14 mouse cellular contexts compared by ENCODE assay signal in genomic region chr17:83135441-83136120, GRCm38 (mm10).
DNase-seq lines count a peak whose midpoint lies in the region; ATAC-seq lines count a peak whose summit lies in the region.
"Had no signal": no experiment of that assay in that cellular context is flagged by ENCODE, and none has a peak within 500 bp of the region (broad histone marks: within the 10 kb centered on the region; RNA-seq: fewer than 3 reads in every experiment).

No protein-coding gene starts in this region.

- no peak overlapping the region for H3K9ac ChIP-seq in hindbrain, embryonic 14.5 days
- no peak overlapping the region for H3K9ac ChIP-seq in limb, embryonic 11.5 days (ENCODE audit: low read length)
- H3K9ac ChIP-seq: limb, embryonic 13.5 days had no signal

- no peak for DNase-seq in hindbrain, embryonic 10.5 days (ENCODE audit: low spot score)
- DNase-seq in hindbrain, embryonic 14.5 days (ENCODE audit: low spot score): no peak
- peak; percentile 26 for DNase-seq in kidney, postnatal 14 days
- no peak for DNase-seq in kidney, adult 11 months
- peak; percentile 44 for DNase-seq in MN1 (ENCODE audit: low spot score)
- peak; percentile 61 for DNase-seq in limb, embryonic 11.5 days (ENCODE audit: low spot score)
- DNase-seq: lung, postnatal 36 days; thymus, postnatal 4 days had no signal

- H3K4me3 ChIP-seq in hindbrain, embryonic 10.5 days: no peak overlapping the region
- H3K4me3 ChIP-seq in hindbrain, embryonic 14.5 days (replicated peaks; ENCODE audit: low read length): no peak overlapping the region
- no peak overlapping the region for H3K4me3 ChIP-seq in limb, embryonic 11.5 days (ENCODE audit: low read depth, low read length)
- H3K4me3 ChIP-seq: embryonic facial prominence, embryonic 10.5 days; erythroblast, embryonic 14.5 days; layer of hippocampus, adult 2 months; left cerebral cortex, adult 2 months; limb, embryonic 13.5 days had no signal

- H3K4me2 ChIP-seq in hindbrain, embryonic 14.5 days (replicated peaks): no peak overlapping the region
- H3K4me2 ChIP-seq in limb, embryonic 11.5 days (ENCODE audit: low read depth, severe bottlenecking): no peak overlapping the region
- H3K4me2 ChIP-seq: limb, embryonic 13.5 days had no signal

- H3K27me3 ChIP-seq in hindbrain, embryonic 10.5 days (ENCODE audit: insufficient read depth, poor library complexity, severe bottlenecking): peaks cover 6% of the 10 kb centered on the region
- H3K27me3 ChIP-seq in hindbrain, embryonic 14.5 days (ENCODE audit: control insufficient read depth, insufficient read depth, low read length): no peaks in the 10 kb centered on the region
- H3K27me3 ChIP-seq in limb, embryonic 11.5 days (ENCODE audit: control insufficient read depth, insufficient read depth, low read length): peaks cover 15% of the 10 kb centered on the region; the same call in 1 of the 2 replicates

- no peak for ATAC-seq in hindbrain, embryonic 14.5 days (ENCODE audit: low FRiP score)
- ATAC-seq in limb, embryonic 11.5 days (ENCODE audit: insufficient number of reproducible peaks, low FRiP score, low TSS enrichment, low read depth): no peak
- ATAC-seq in megakaryocyte-erythroid progenitor cell, adult 5-6 weeks (replicated peaks; ENCODE audit: low FRiP score, low TSS enrichment, poor library complexity, severe bottlenecking): no peak

- no peaks in the 10 kb centered on the region for H3K9me3 ChIP-seq in hindbrain, embryonic 10.5 days
- no peaks in the 10 kb centered on the region for H3K9me3 ChIP-seq in hindbrain, embryonic 14.5 days (ENCODE audit: control insufficient read depth, low read length)
- no peaks in the 10 kb centered on the region for H3K9me3 ChIP-seq in limb, embryonic 11.5 days (ENCODE audit: control insufficient read depth, low read length)
- H3K9me3 ChIP-seq: embryonic facial prominence, embryonic 10.5 days; limb, embryonic 13.5 days had no signal

- H3K27ac ChIP-seq in hindbrain, embryonic 10.5 days: peak overlapping the region; percentile 62; the same call in 1 of the 2 replicates
- H3K27ac ChIP-seq in hindbrain, embryonic 14.5 days: no peak overlapping the region
- H3K27ac ChIP-seq in limb, embryonic 11.5 days (replicated peaks; ENCODE audit: low read depth, low read length): no peak overlapping the region
- H3K27ac ChIP-seq: embryonic facial prominence, embryonic 10.5 days; layer of hippocampus, adult 2 months; left cerebral cortex, adult 2 months; limb, embryonic 13.5 days had no signal

- no peaks in the 10 kb centered on the region for H3K36me3 ChIP-seq in hindbrain, embryonic 10.5 days
- H3K36me3 ChIP-seq in hindbrain, embryonic 14.5 days (replicated peaks; ENCODE audit: control insufficient read depth, insufficient read depth): no peaks in the 10 kb centered on the region
- no peaks in the 10 kb centered on the region for H3K36me3 ChIP-seq in limb, embryonic 11.5 days (ENCODE audit: control insufficient read depth, insufficient read depth, low read length)
- H3K36me3 ChIP-seq: embryonic facial prominence, embryonic 10.5 days; limb, embryonic 13.5 days had no signal

- WGBS in hindbrain, embryonic 10.5 days: 65% methylated on average over 6 of the region's 6 CpGs
- 57% methylated on average over 6 of the region's 6 CpGs for WGBS in hindbrain, embryonic 14.5 days
- 30% methylated on average over 6 of the region's 6 CpGs for WGBS in limb, embryonic 11.5 days

- H3K4me1 ChIP-seq in hindbrain, embryonic 10.5 days (replicated peaks): peaks cover 55% of the 10 kb centered on the region
- H3K4me1 ChIP-seq in hindbrain, embryonic 14.5 days (replicated peaks; ENCODE audit: control insufficient read depth, insufficient read depth, low read length): peaks cover 9% of the 10 kb centered on the region
- peaks cover 25% of the 10 kb centered on the region for H3K4me1 ChIP-seq in limb, embryonic 11.5 days (ENCODE audit: control insufficient read depth, insufficient read depth, low read length)

Comparison
In these comparisons a context has a peak if more than half of its experiments do, and no peak if none do; other contexts are left out.
1. DNase-seq: peak in kidney, postnatal 14 days (single experiment), MN1 (single experiment) and limb, embryonic 11.5 days (single experiment); none in hindbrain, embryonic 10.5 days (single experiment), hindbrain, embryonic 14.5 days (single experiment) and kidney, adult 11 months (single experiment).